Mouse (Mus musculus): Measurements from ENCODE around the gene Aip. TPM values are rescaled to one million over a fixed set of nuclear protein-coding genes. Genes with fewer than 3 reads are reported as not detected.
"Not testable (repeated sequence)": the region's sequence is repeated elsewhere in the genome, so short reads cannot be mapped to it uniquely, and the experiment has no call there.

Aip gene
- polyA plus RNA-seq, 1 experiment from 2014 or later, result 113 TPM

GRCm38 (mm10) chr19:4140147-4140546, 14.5 kb upstream of the Aip start:
- 87% methylated on average over 6 of the region's 6 CpGs for WGBS
- Histone ChIP-seq H3K27ac (ENCODE audit: low read depth, low read length) (no peak overlapping the region), H3K36me3 (ENCODE audit: control insufficient read depth, insufficient read depth, low read length) (no peaks in the 10 kb centered on the region), H3K9me3 (ENCODE audit: control insufficient read depth, low read length) (no peaks in the 10 kb centered on the region), H3K4me1 (ENCODE audit: control insufficient read depth, insufficient read depth, low read depth, low read length) (no peaks in the 10 kb centered on the region; the same call in 1 of the 2 replicates), H3K9ac (ENCODE audit: low read depth, low read length) (no peak overlapping the region), H3K27me3 (replicated peaks; ENCODE audit: control insufficient read depth, insufficient read depth, low read length) (no peaks in the 10 kb centered on the region), H3K4me3 (ENCODE audit: low read length) (no peak overlapping the region), H3K4me2 (ENCODE audit: low read length) (no peak overlapping the region)
- ATAC-seq, result no peak

- 72% methylated on average over 2 of the region's 2 CpGs for WGBS
- no peaks in the 10 kb centered on the region for H3K36me3 ChIP-seq (ENCODE audit: control insufficient read depth, insufficient read depth, low read length)
- no peak within 1 kb of the TSS for H3K4me3 ChIP-seq (ENCODE audit: low read length)
- ATAC-seq, result no peak
- H3K9me3 ChIP-seq (ENCODE audit: control insufficient read depth, low read length), result no peaks in the 10 kb centered on the region
- no peaks in the 10 kb centered on the region; the same call in 1 of the 2 replicates for H3K4me1 ChIP-seq (ENCODE audit: control insufficient read depth, insufficient read depth, low read depth, low read length)
- H3K4me2 ChIP-seq (ENCODE audit: low read length), result no peak within 1 kb of the TSS
- H3K27ac ChIP-seq (ENCODE audit: low read depth, low read length), result no peak within 1 kb of the TSS
- H3K27me3 ChIP-seq (replicated peaks; ENCODE audit: control insufficient read depth, insufficient read depth, low read length), result no peaks in the 10 kb centered on the region
- no peak within 1 kb of the TSS for H3K9ac ChIP-seq (ENCODE audit: low read depth, low read length)
Measured at GRCm38 (mm10) chr19:4139446-4139845, 13.8 kb upstream of the Aip start, which contains the start of gene Gpr152. Gene Gpr152, plus strand, starts transcription at chr19:4139787.

- no peak overlapping the region for H3K4me2 ChIP-seq (ENCODE audit: low read length)
- H3K27ac ChIP-seq (ENCODE audit: low read depth, low read length), result no peak overlapping the region
- no peaks in the 10 kb centered on the region for H3K9me3 ChIP-seq (ENCODE audit: control insufficient read depth, low read length)
- no peak overlapping the region for H3K4me3 ChIP-seq (ENCODE audit: low read length)
- H3K36me3 ChIP-seq (ENCODE audit: control insufficient read depth, insufficient read depth, low read length), result 0 out of 2 replicates have a peak, but pooled peaks cover under 1% of the 10 kb centered on the region
- WGBS, result 79% methylated on average over 5 of the region's 5 CpGs
- H3K9ac ChIP-seq (ENCODE audit: low read depth, low read length), result no peak overlapping the region
- no peaks in the 10 kb centered on the region for H3K27me3 ChIP-seq (replicated peaks; ENCODE audit: control insufficient read depth, insufficient read depth, low read length)
- ATAC-seq, result no peak
- H3K4me1 ChIP-seq (ENCODE audit: control insufficient read depth, insufficient read depth, low read depth, low read length), result no peaks in the 10 kb centered on the region; the same call in 1 of the 2 replicates
Measured at GRCm38 (mm10) chr19:4137913-4138312, 12.3 kb upstream of the Aip start.

- no peak overlapping the region for H3K9ac ChIP-seq (ENCODE audit: low read depth, low read length)
- no peaks in the 10 kb centered on the region; the same call in 1 of the 2 replicates for H3K4me1 ChIP-seq (ENCODE audit: control insufficient read depth, insufficient read depth, low read depth, low read length)
- no peaks in the 10 kb centered on the region for H3K9me3 ChIP-seq (ENCODE audit: control insufficient read depth, low read length)
- H3K27ac ChIP-seq (ENCODE audit: low read depth, low read length), result no peak overlapping the region
- no peak overlapping the region for H3K4me2 ChIP-seq (ENCODE audit: low read length)
- no peak overlapping the region for H3K4me3 ChIP-seq (ENCODE audit: low read length)
- H3K27me3 ChIP-seq (replicated peaks; ENCODE audit: control insufficient read depth, insufficient read depth, low read length), result no peaks in the 10 kb centered on the region
- 0 out of 2 replicates have a peak, but pooled peaks cover 10% of the 10 kb centered on the region for H3K36me3 ChIP-seq (ENCODE audit: control insufficient read depth, insufficient read depth, low read length)
- 80% methylated on average over 5 of the region's 5 CpGs for WGBS
- ATAC-seq, result no peak
Measured at GRCm38 (mm10) chr19:4136463-4136862, 10.8 kb upstream of the Aip start.

GRCm38 (mm10) chr19:4135963-4136345, 10.3 kb upstream of the Aip start:
- not testable (repeated sequence) for H3K27ac ChIP-seq (ENCODE audit: low read depth, low read length); H3K4me2 ChIP-seq (ENCODE audit: low read length); H3K4me3 ChIP-seq (ENCODE audit: low read length); H3K9me3 ChIP-seq (ENCODE audit: control insufficient read depth, low read length); ATAC-seq; H3K27me3 ChIP-seq (replicated peaks; ENCODE audit: control insufficient read depth, insufficient read depth, low read length); H3K4me1 ChIP-seq (ENCODE audit: control insufficient read depth, insufficient read depth, low read depth, low read length); H3K9ac ChIP-seq (ENCODE audit: low read depth, low read length)
- 21% methylated on average over 7 of the region's 8 CpGs for WGBS
- 0 out of 2 replicates have a peak, but pooled peaks cover 15% of the 10 kb centered on the region for H3K36me3 ChIP-seq (ENCODE audit: control insufficient read depth, insufficient read depth, low read length)

- not testable (repeated sequence) for H3K9me3 ChIP-seq (ENCODE audit: control insufficient read depth, low read length); H3K4me2 ChIP-seq (ENCODE audit: low read length); ATAC-seq; H3K4me1 ChIP-seq (ENCODE audit: control insufficient read depth, insufficient read depth, low read depth, low read length); H3K27ac ChIP-seq (ENCODE audit: low read depth, low read length); H3K9ac ChIP-seq (ENCODE audit: low read depth, low read length); H3K27me3 ChIP-seq (replicated peaks; ENCODE audit: control insufficient read depth, insufficient read depth, low read length); H3K4me3 ChIP-seq (ENCODE audit: low read length)
- WGBS, result 82% methylated on average over 6 of the region's 6 CpGs
- 0 out of 2 replicates have a peak, but pooled peaks cover 17% of the 10 kb centered on the region for H3K36me3 ChIP-seq (ENCODE audit: control insufficient read depth, insufficient read depth, low read length)
Measured at GRCm38 (mm10) chr19:4135229-4135962, 9.7 kb upstream of the Aip start.

GRCm38 (mm10) chr19:4134354-4134753, 8.7 kb upstream of the Aip start:
- Histone ChIP-seq H3K27ac (ENCODE audit: low read depth, low read length) (no peak overlapping the region), H3K36me3 (ENCODE audit: control insufficient read depth, insufficient read depth, low read length) (peaks cover 24% of the 10 kb centered on the region), H3K4me1 (ENCODE audit: control insufficient read depth, insufficient read depth, low read depth, low read length) (no peaks in the 10 kb centered on the region; the same call in 1 of the 2 replicates), H3K4me3 (ENCODE audit: low read length) (no peak overlapping the region), H3K4me2 (ENCODE audit: low read length) (no peak overlapping the region), H3K9me3 (ENCODE audit: control insufficient read depth, low read length) (no peaks in the 10 kb centered on the region), H3K27me3 (replicated peaks; ENCODE audit: control insufficient read depth, insufficient read depth, low read length) (no peaks in the 10 kb centered on the region), H3K9ac (ENCODE audit: low read depth, low read length) (no peak overlapping the region)
- ATAC-seq, result no peak
- WGBS, result 88% methylated on average over 4 of the region's 4 CpGs

- H3K27me3 ChIP-seq (replicated peaks; ENCODE audit: control insufficient read depth, insufficient read depth, low read length), result no peaks in the 10 kb centered on the region
- no peak overlapping the region for H3K4me2 ChIP-seq (ENCODE audit: low read length)
- H3K36me3 ChIP-seq (ENCODE audit: control insufficient read depth, insufficient read depth, low read length), result peaks cover 31% of the 10 kb centered on the region
- whole genome bisulfite sequencing, result 80% methylated on average over 2 of the region's 2 CpGs
- H3K4me3 ChIP-seq (ENCODE audit: low read length), result no peak overlapping the region
- no peaks in the 10 kb centered on the region for H3K9me3 ChIP-seq (ENCODE audit: control insufficient read depth, low read length)
- no peak; the same call in 1 of the 2 replicates for ATAC-seq
- H3K4me1 ChIP-seq (ENCODE audit: control insufficient read depth, insufficient read depth, low read depth, low read length), result peaks cover 7% of the 10 kb centered on the region
- H3K9ac ChIP-seq (ENCODE audit: low read depth, low read length), result no peak overlapping the region
- no peak overlapping the region for H3K27ac ChIP-seq (ENCODE audit: low read depth, low read length)
Measured at GRCm38 (mm10) chr19:4131768-4132167, 6.1 kb upstream of the Aip start.

GRCm38 (mm10) chr19:4131075-4131474, 5.4 kb upstream of the Aip start:
- no peaks in the 10 kb centered on the region for H3K9me3 ChIP-seq (ENCODE audit: control insufficient read depth, low read length)
- no peak overlapping the region for H3K9ac ChIP-seq (ENCODE audit: low read depth, low read length)
- H3K4me3 ChIP-seq (ENCODE audit: low read length), result no peak overlapping the region
- peaks cover 9% of the 10 kb centered on the region for H3K4me1 ChIP-seq (ENCODE audit: control insufficient read depth, insufficient read depth, low read depth, low read length)
- no peak overlapping the region for H3K27ac ChIP-seq (ENCODE audit: low read depth, low read length)
- ATAC-seq, result no peak
- no peaks in the 10 kb centered on the region for H3K27me3 ChIP-seq (replicated peaks; ENCODE audit: control insufficient read depth, insufficient read depth, low read length)
- H3K4me2 ChIP-seq (ENCODE audit: low read length), result no peak overlapping the region
- peaks cover 31% of the 10 kb centered on the region for H3K36me3 ChIP-seq (ENCODE audit: control insufficient read depth, insufficient read depth, low read length)
- 94% methylated on average over 5 of the region's 5 CpGs for WGBS

Data from hindbrain, embryonic 16.5 days (tissue).